Mouse (Mus musculus): ENCODE data around the gene Gipc3.

DNA sequence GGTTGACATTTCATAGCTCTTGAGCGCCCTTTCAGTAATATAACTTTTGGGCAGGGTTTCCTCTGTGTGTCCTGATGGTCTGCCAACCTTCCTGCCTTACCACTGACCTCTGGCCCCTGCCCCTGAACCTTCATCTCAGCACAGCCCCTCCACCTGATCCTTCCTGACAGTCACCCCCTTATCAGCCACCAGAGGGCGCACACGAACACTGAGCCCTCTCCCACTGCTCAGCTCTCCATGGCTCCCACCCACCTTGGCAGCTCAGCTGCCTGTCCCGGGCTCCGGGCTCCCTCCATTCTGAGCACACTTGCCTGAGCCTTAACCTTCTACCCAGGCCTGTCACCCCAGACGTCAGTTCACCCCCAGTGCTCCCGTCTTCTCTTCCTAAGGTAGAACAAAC is 53.8 kb downstream of the Gipc3 start:
- TF ChIP-seq POLR2A (IDR thresholded peaks at IDR 0.05; ENCODE audit: low read depth, low read length), result no peak
- peak; percentile 88 for TF ChIP-seq CTCF (IDR thresholded peaks at IDR 0.05; ENCODE audit: extremely low read depth, insufficient read length, insufficient replicate concordance, low read depth, low read length)
